Mouse (Mus musculus) cerebellum, adult 11 months (tissue): Measurements from ENCODE around the gene Cxcr2.
"Not testable (repeated sequence)": the region's sequence is repeated elsewhere in the genome, so short reads cannot be mapped to it uniquely, and the experiment has no call there.

Experiments
- DNase-seq: peaks from one replicate; pipeline ENCODE4 v3.0.0; 2022

Cxcr2 gene

DNA sequence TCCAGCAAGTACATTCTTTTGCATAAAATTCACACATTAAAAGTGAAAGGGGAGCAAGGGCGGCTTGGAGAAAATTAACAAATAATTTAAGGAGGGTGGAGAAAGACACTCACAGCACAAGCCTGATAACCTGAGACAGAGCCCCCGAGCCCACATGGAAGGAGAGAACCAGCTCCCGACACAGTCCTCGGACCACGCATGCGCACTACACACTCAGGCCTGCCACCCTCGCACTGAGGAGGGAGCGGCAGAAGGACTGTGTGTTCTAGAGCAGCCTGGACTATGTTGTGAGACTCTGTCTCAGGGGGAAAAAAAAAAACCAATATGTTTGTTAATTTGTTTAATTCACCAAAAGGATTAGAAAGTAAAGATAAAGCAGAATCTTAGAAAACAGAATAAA lies 12.0 kb upstream of the Cxcr2 start:
- DNase-seq: no peak

DNA sequence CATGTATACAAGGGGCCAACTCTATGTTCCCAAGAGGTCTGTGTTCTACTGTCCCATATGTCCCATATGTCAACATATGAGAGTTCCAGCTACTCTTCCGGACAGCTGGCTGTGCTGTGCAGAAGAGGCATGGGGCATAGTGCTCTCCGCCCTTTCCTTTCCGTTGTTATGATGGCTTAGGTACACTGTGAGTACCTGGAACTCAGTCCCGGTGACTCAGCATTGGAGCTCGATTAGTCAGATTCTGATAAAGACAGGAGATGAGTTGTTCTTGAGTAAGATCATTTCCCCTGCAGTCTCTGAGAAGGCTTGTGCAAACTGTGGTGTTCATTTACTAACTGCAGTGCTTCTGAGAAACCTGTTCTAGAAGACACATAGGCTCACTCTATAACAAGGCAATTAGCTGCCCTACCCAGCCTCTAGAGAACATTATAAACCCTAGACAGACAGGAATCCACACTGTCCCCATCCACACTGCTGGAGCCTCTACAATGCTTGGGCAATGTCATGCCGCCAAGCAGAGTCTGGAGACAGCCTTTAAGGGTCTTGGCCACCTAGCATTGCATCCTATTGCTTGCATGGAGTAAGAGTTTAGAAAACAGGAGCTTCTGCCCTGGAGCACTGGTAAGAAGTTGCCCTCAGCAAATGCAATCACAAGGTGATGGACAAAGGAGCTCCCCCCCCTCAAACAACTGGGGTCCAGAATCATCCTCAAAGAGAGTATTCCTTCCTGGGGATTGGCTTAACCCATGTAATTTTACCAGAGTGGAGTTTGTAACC lies 4.5 kb upstream of the Cxcr2 start:
- DNase-seq: no peak

DNA sequence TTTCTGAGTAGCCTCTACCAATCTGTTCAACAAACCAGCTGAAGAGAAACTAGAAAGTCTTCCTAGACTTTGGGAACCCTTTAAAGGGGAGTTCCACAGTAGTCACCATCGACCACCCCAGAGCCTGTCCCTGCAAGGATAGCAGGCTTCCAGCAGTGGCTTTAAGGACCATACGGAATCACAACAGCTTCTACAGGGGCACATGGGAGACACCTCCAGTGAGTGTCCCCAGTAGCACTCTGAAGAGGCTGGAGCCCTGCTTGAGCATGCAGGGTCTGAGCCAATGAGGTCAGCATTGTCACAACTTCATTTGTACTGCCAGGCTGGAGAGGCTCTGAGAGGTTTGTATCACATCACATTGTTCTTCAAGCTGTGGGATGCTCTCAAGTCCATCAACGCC lies 3.7 kb upstream of the Cxcr2 start:
- DNase-seq: no peak

DNA sequence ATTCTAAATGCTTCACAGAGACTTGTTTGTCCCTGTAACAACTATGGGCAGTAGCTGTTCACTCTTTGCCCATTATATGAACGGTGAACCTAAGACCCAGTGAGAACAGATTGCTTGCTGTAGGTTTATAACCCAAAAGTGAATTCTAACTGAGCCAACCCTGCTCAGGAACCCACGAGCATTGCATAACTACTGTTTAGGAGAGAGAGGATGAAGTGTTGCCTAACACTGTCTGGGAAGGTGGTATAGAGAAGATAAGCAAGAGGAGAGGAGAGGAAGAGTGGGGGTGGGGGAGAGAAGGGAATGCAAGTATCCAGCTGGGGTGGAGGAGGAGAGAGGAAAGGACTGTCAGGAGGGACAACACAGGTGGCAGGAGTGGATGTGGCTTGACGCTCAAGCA lies 2.7 kb upstream of the Cxcr2 start:
- no peak for DNase-seq

DNA sequence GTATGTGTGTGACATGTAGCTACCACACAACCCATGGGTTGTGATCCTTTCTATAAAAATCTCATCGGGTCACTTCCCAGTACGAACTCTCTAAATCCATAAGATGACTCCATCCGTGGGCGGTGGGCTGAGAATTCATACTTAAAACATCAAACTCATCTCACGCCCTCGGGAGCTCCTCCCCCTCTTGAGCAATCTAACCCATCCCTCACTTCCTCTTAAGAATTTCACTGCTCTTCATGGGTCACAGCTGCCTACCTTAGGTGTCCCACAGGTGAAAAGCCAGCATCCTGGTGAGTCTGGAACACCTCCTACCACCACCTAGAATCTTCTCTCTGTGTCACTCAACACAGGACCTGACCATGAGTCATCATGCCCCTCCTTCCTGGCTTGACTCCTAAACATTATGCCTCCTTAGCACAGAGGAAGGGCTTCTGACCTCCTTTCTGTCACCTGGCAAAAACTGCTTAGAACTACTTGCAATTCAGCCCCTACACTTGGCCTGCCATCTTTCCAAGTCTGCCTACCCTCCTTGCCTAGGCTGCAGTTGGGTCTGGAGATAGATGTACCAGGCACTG lies 1.7 kb downstream of the Cxcr2 start:
- DNase-seq: no peak

DNA sequence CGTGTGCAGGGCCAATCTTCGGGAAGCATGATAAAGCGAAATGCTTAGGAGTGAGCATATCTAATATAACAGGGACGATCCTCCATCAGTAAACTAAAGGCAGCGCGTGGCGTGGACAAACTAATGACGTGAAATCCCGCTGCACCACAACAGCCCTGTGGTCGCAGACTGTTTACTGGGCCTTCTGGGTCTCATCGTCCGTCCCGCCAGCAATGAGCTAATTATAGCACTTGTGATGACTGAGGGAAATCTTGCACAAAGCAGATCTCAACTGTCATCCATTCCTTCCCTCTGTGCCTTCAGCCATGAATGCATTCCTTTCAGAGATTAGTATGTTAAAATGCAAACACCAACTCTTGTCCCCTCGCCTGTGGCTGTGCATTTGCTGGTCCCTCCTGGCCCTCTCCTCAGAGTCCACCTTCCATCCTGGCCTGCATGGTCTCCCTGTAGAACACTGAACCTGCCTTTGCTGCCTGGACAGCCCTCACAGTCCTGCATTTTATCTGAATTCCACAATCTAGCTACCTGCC lies 2.7 kb downstream of the Cxcr2 start:
- no peak for DNase-seq

DNA sequence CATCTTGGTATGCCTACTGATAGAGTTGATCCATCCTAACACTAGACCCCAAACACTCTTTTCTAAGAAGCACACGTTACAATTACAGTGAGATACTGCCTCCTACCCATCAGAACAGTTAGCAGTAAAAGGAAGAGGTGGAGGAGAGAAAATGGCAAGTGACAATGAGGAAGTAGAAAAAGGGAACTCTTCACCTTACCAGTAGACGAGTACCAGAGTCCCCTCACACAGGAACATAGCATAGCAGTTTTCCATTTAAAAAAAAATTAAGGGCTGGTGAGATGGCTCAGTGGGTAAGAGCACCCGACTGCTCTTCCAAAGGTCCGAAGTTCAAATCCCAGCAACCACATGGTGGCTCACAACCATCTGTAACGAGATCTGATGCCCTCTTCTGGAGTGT lies 5.8 kb downstream of the Cxcr2 start:
- DNase-seq: not testable (repeated sequence)

DNA sequence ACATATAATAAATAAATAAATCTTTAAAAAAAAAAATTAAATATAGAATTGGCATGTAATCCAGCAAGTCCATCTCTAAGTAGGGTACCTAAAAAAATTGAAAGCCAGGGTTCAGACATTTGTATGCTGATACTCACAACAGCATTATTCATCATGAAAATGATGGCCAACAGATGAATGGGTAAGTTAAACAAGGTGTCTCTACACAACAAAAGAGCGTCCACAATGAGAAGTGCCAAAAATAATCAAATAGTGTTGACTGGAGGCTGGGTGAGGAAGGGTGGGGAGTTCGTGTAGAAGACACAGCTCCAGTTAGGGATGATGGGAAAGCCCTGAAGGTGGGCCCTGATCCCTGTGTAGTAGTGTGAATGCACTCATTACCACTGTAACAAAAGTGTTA lies 6.2 kb downstream of the Cxcr2 start:
- no peak for DNase-seq

DNA sequence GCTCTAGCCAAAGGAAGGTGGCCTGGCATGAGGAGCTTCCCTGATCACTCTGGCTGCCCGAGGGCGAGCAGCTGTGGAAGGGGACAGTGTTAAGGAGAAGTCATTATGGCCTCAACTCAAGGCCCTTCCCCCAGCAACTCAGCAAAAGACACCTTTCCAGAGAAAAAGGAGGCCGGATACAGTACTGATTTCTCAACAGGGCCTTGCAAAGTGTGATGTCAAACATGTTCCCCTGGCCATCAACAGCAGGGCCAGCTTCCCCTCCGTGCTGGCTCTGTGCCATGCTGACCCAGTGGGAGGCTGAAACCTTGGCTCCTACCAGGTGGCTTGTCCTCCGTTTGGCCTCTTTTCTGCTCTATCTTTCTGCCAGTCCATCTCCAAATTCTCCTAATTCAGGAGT lies 13.3 kb downstream of the Cxcr2 start:
- peak; percentile 2 for DNase-seq

DNA sequence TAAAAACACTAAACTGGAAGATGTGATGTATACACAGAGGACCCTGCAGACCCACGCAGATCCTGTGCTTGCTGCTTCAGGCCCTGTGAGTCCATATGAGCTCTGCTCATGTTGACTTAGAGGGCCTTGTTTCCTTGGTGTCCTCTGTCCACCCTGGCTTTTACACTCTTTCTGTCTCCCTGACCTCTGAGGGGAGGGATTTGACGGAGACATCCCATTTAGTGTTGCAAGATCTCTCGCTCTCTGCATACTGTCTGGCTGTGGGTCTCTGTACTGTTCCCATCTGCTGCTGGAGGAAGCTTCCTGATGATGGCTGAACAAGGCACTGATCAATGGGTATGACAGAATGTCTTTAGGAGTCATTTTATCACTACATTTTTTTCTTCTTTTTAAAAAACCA lies 15.9 kb downstream of the Cxcr2 start:
- DNase-seq: no peak

DNA sequence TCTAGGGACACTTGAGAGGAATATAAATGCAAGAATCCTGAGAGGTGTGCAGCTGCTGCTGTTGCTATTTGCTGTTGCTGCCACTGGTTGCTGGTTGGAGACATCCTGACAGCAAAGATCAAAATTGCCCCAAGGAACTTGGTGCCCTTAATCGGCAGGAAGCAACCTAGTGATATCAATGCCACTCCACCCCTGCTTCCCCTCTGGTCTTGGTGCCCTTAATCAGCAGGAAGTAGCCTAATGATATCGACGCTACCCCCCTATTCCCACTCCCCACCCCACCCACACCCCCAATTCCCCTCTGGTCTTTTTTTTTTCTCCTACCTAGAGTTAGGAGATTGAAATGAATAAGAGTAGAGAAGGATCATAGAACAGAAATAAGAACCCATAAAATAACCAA lies 18.9 kb downstream of the Cxcr2 start:
- no peak for DNase-seq

DNA sequence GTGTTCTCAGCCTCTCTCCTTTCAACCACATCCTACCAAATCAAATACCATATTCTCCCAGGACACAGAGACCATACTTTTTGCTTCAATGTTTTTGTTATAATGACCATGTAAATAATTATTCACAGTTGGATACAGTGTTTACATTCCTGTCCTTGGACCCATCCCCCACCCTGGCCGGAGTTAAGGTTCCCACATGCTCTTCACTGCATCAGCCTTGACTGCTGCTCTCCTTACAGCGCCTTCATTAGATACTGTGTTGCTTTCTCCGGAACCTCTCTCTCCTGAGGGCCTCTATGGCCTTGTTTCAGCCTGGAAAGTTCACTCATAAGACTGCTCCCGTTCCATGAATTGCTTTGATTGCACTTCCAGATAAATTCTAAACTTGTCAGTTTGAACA lies 21.9 kb downstream of the Cxcr2 start:
- DNase-seq: no peak

DNA sequence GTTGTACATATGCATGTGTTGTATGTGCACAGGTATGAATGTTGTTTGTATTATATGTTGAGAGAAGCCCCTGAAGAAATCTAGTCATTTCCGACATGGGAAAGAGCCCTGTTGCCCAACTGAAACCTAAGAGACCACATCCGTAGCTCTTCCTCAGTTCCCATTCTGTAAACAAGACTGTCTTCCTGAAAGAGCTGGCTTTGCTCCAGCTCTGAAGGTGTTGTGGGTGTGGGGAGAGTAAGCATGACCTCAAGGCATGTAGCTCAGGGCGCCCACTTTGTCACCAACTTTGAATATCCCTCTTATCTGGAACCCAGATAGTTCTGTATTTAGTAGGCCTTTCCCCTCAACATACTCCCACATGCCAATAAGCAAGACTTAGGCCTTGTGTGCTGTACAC lies 24.8 kb downstream of the Cxcr2 start:
- no peak for DNase-seq

DNA sequence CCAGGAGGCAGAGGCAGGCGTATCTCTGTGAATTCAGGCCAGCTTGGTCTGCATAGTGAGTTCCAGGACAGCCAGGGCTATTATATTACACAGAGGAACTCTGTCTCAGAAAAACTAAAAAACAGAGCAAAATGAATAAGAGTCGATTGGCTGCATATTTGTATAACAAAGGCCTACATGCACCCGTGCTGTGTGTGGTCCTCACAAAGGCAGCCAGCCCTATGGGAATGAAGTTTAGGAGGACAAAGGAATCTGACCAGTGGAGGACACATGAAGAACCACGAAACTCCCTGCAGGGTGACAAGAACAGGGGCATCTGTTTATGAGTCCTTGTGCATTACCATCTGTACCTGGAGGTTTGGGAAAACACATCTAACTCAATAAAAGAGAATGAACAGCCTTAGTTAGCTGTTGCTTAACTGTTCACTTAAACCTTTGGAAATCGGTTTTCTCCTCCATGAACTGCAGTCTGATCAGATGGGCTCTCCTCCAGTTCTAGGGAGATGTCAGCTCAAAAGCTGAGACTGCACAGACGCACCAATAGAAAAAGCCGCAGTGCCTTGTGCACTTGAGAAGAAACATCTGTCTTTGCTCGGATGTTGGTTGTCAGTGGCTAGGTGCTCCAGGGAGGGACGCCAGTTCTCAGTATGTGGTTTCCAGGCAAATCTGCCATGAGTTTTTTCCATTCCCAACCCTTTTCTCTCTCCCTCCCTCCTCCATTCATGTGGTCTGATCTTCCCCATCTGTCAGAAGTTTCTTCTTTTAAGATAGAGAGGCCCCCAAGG lies 26.0 kb downstream of the Cxcr2 start:
- DNase-seq: no peak

DNA sequence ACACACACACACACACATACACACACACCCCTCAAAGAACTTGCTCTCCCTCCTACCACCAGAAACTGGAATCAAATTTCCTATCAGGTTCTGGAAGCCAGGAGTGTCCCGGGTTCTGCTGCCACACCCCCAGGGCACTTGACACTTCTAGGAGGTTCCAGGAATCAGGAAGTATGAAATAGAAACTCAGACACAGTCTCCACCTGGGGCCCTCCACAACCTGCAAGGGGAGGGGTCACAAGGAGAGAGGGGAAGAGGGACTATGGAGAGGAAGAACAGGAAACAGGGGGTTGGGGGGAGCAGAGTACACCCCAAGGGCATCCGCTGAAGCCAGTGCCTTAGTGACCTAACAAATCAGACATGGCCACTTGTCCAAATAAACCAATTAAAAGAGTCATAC lies 27.7 kb downstream of the Cxcr2 start:
- no peak for DNase-seq

DNA sequence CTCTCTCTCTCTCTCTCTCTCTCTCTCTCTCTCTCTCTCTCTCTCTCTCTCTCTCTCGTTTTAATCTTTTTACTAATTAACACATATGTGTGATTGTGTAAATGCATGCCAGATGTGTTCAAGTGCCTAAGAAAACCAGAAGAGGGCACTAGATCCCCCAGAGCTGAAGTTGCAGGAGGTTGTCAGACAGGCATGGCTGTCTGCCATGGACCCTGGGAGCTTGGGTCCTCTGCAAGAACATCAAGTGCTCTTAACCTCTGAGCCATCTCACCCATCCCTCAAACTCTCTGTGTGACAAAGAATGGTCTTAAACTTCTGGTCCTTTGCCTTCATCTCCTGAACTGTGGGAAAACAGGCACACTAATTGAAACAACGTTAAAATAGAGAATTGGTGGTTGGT lies 29.2 kb downstream of the Cxcr2 start:
- DNase-seq: no peak

DNA sequence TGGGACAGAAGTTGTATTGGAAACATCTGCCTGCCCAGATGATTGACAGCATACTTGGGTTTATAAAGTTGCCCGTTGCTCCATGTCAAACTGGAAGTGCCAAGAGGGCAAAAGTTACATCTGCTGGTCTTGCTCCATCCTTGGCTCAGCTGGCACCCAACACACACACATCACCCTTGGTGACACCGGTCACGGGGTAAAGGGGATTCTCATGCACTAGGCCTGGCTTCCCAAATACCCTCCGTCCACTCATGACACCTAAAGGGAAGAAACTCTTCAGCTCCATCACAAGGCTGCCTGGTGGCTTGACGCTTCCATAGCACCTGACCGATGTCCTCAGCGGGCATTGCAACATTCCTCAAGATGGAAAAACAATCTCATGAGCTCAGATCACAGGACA lies 36.7 kb downstream of the Cxcr2 start:
- DNase-seq: no peak

DNA sequence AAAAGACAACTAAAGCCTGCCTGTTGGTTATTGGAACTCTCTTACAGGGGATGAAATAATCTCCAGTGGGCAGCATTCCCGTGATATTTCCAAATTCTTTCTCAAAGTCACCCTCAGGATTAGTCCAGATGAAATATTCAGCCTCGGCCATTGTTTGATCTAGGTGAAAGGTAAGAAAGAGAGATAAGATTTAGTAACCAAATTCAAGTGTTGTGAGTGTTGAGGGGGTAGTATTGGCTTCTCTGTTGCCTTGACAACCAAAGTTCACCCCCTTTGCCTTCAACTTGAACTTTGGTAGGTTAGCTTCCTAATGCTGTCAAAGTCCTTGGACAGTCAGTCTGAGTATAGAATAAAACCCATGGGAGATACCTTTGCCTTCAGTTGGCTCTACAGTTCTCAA lies 38.9 kb downstream of the Cxcr2 start:
- DNase-seq: no peak

DNA sequence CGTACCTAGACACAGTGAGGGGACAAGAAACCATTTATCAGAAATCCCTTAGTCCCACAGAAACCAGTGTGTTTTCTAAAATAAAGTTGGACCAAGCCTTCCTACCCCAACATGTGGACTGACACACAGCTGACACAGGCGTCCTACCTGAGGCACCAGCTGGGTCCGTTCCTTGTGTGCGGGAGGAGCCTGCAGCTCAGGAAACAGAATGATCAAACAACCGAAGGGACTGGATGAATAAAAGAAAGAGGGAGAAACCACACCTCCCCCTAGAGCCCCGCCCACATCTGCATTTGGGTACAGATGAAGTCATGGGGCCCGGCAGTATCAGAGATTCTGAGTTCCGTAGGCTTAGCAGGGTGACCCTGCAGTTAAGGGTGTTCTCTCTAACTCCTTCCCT lies 40.7 kb downstream of the Cxcr2 start, which contains the start of gene Cxcr1:
Gene Cxcr1, minus strand, starts transcription at position 187 of the 400 bp plus-strand sequence.
- no peak for DNase-seq

DNA sequence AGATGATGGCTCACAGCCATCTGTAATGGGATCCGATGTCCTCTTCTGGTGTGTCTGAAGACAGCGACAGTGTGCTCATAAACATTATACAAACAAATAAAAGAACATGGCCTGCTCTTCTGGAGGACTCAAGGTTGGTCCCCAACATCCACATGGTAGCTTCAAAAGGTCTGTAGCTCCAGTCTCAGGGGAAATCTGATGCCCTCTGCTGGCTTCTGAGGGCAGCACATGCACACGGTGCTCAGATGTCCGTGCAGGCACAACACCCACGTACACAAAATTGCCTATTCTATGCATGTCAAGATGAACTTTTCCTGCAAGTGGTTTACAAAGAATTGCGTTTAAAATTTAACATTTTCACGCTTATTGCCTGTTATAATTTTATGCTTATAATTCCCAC lies 42.2 kb downstream of the Cxcr2 start:
- DNase-seq: no peak

DNA sequence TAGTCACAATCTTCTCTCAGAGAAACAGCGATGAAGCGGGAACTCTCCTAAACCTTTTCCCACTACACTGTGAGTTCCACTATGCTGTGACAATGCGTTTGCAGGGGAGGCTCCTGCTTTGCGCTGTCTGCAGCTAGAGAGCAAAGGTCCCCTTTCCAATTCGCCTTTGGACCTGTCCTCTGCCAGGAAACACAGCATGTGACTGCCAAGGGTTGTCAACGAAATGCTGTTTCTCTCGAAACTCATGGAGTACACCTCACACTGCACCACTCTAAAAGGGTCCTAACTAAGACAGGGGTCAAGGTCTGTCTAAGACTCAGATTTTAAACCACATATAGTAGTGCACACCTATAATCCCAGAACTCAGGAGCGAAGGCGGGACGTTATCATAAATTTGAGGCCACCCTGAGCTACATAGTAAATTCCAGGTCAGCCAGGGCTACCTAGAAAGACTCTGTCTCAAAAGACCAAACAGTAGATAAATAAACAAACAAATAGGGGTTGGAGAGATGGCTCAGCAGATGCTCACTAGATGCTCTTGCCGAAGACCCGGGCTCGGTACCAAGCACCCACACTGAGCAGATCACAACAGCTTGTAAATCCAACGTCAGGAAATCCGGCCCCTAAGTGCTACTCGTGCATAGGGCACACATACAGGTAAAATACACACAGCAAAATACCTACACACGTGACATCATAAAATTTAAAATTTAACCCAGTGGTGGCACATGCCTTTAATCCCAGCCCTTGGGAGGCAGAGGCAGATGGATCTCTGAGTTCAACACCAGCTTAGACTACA lies 43.0 kb downstream of the Cxcr2 start:
- DNase-seq: no peak

DNA sequence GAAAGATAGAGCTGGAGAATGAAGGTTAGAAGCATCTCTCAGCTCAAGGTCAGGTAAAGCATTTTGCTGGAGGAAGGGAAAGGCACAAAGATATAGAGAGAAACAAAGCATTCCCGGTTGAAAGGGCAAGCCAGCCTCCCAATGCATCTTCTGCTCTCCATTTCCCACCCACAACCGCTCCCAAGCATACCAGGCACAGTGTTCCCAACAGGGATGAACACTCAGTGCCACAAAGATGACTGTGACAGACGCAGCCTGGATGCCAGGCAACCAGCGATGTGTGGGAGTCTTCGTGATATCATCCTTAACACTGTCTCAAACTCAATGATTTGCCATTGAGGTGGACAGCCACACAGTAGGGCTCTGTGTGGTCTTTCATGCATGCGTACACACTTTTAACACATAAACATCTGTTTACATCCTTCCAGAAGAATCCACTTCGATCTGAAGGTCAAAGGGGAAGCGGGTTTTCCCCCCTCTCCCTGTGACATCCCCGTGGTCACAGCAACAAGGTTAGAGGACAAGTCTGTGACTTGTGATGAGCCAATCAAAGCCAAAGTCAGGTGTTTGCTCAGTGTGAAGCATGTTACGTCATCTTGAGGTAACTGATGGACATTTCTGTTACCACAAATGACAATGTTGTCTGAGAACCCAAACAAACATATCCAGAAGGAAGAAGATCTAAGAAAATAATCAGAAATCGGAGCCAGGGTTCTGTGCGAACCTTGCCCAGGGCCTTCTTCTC lies 44.1 kb downstream of the Cxcr2 start:
- DNase-seq: no peak
